Mouse (Mus musculus): ENCODE data around the gene Smyd3.

The Smyd3 gene

DNA sequence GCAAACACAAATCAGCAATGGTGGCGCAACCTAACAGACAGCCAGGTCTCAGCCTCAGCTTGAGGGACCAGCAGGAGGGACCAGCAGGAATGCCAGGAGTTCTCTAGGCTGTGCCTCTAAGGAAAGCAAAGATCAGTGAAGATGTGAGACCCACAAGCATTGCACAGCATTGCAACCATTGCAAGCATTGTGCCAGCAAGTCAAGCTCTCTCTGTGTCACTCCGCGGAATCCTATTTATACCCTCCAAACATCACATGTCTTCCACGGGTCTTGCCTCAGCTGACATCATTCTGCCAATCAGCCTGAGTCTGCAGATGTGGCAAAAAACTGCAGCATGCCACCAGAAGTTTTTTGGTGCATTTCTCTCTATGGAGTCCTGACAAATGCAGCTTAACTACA is 577.5 kb downstream of the Smyd3 start:
- no peak for DNase-seq (ENCODE audit: low spot score)

DNA sequence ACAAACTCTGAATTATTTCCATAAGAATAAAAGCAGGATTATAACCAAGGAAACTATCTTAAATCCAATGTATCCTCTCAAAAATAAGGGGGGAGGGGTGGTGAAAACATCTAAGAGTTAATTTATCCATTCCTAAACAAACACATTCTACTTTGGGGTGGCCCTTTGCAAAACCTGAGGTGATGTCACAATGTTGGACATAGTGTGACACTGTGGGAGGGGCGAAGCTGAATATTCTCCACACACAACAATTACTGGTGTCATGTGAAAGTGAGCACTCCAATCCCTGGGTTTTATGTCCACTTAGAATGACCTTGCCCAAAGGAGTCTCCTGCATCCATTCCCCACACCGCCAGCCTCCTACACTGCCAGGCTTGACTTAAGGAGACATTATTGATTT is 580.9 kb downstream of the Smyd3 start:
- DNase-seq (ENCODE audit: low spot score), result no peak

DNA sequence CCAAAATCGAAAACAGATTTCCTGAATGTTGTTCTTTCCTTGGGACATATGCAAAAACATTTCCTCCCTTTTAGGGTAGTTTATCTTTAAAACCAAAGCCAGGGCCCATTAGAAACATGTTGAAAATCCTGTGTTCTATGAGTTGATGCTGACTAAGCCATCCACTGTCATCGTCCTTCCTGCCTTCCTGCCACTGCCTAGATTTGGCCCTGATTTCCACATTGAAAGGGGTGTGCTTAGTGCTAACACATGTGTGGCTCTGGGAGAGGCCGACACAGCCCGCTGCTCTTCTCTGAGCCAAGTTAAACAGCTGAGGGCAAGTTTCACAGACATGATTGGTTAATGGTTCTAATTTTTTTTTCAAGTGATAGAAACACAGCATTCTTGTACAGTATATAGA is 581.4 kb downstream of the Smyd3 start:
- no peak for DNase-seq (ENCODE audit: low spot score)

DNA sequence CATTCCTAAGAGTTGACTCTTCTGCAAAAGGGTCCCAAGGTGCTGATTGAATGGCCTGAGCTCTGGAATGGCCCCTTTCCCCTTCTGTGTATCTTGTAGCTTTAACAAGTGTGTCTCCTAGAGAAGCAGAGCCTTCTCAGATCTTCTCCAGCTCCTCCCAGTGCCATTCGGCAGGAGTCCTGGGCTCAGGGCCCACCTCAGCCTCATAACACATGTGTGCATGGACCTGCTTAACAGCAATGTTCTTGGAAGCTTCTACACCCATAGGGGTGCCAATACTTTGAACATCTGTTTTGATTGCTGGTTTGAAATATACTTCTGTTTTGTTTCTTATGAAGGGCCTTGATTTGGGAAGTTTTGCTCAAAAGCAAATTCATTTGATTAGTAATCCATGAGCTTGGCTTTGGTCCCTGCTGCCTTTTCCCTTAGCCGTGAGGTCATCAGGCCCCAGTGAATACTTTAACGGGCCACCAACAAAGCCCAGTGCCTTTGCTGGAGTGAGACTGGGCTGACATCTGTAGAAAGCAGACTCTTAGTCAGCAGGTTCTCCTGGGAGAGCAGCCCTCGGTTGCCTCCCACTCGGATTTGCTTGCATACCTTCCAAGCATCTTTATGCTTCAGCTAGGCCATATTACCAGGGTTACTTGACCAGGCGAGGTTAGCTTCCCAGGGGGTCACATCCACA is 583.7 kb downstream of the Smyd3 start:
- DNase-seq (ENCODE audit: low spot score), result no peak

- no peak for DNase-seq (ENCODE audit: low spot score)
Observed at GRCm38 (mm10) chr1:178929531-178929930, 588.3 kb downstream of the Smyd3 start.

DNA sequence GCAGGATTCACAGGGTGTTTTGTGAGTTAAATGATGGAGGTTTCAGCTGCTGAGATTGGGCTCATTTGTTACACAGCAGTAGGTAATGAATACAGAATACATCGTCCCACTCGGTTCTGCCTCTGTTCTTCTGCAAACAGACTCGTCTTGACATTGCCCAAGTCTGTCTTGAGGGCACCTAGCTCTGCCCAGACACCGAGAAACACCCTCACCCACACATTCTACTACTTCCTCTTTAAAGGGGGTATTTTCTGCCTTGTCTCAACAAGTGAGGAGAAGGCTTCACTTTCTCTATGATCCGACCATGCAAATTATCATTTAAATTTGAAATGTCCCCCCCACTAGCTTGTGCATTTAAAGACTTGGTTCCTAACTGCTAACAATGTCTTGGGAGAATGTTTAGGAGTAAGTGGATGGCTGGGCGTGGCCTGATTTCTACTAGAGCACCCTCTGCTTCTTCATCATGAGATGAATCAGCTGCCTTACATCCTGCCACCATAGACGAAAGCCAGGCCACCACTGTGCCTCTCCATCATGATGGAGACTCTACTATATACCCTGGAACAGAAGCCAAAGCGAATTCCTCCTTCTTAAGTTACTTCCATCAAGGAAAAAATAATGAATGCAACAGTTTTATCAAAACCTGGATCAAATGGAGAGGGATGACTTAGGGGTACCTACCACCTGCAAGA is 593.2 kb downstream of the Smyd3 start:
- DNase-seq (ENCODE audit: low spot score), result no peak

- DNase-seq (ENCODE audit: low spot score), result no peak
Observed at GRCm38 (mm10) chr1:178917194-178917902, 600.5 kb downstream of the Smyd3 start.

- DNase-seq (ENCODE audit: low spot score), result no peak
Observed at GRCm38 (mm10) chr1:178915056-178915455, 602.8 kb downstream of the Smyd3 start.

- no peak for DNase-seq (ENCODE audit: low spot score)
Observed at GRCm38 (mm10) chr1:178912936-178913716, 604.7 kb downstream of the Smyd3 start.

DNA sequence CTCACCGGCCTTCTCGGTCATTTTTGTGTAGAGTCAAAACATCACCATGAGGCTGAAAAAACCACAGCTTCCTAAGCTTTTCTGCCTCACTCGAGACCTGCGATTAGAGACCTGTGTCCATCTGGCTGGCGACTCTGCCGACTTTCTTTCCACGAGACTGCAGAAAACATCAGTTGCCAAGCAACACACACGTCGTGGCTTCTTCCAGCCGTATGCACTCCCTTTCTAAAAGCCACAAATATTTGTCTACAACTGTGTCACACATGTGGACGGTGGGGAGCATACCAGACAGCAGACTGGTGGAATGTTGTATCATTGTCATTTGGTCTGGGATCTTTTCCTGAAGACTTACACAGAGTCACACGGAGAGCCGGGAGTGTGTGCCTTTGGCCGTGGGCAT is 606.9 kb downstream of the Smyd3 start:
- peak; percentile 37 for DNase-seq (ENCODE audit: low spot score)

Measured in retina, embryonic 14.5 days (tissue).